Mouse (Mus musculus) gastrocnemius, postnatal 14 days (tissue): ENCODE results near the gene Chaf1b. TPM values are rescaled to one million over a fixed set of nuclear protein-coding genes. Genes with fewer than 3 reads are reported as not detected.
A peak's percentile ranks its signal among the peaks of the same experiment; 100 is the strongest.

ENCODE experiments used
- DNase-seq: peaks from one replicate; pipeline ENCODE4 v3.0.0; 2021; ENCODE audit warnings: mixed read lengths
- intact Hi-C: fragments of 180-260 bp; cut with DNase I; formaldehyde crosslinking; loops from one replicate; pipeline ENCODE4 v1.15.1; 2025; ENCODE audit warnings: low total_unique reads
- total RNA-seq, 2 experiments: library from RNA; stranded (reverse); gene quantifications; 2 replicates each; pipeline ENCODE4 v1.2.3; 2021

The Chaf1b gene
- total RNA-seq, 2 experiments from 2014 or later = 1.4 to 2.3 TPM

DNA sequence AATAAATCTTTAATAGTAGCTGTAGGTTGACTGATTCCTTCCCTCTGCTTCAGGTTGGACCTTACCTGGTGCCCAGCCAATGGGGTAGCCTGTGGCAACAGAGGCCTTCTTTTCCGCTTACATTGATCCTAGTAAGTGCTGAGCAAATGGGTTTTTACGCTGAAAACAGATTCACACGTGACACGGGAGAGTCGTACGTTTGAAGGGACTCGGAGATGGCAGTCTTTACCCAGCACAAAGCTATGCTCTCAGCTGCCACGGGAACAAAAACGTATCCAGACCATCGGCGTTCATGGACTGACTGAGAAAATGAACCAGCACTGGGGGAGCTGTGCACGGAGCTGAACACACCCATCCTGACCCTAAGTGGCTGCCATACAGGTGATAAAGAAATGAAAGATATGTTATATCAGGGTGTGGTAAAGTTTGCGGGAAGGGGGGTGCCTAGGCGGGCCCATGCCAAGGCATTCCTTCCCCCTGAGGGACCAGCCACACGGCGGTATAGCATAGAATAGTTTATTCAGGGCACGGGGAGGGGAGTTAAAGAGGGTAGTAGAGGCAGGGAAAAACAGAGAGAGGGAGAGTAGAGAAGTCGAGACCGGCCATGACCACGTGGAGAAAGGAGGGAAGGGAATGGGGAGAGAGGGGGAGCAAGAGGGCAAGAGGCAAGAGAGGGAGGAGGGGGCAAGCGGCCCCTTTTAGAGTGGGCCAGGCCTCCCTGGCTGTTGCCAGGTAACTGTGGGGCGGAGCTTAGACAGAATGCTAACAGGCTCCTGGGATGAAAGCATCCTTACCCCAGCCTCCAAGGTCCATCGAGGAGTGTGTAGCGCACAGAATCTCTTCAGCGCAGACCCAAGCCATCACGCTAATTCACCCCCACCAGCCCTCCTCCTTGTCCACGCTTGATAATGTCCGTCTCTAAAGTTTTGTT, 27.3 kb downstream of the Chaf1b start:
- intact Hi-C loops = no loop called here
- no peak for DNase-seq

DNA sequence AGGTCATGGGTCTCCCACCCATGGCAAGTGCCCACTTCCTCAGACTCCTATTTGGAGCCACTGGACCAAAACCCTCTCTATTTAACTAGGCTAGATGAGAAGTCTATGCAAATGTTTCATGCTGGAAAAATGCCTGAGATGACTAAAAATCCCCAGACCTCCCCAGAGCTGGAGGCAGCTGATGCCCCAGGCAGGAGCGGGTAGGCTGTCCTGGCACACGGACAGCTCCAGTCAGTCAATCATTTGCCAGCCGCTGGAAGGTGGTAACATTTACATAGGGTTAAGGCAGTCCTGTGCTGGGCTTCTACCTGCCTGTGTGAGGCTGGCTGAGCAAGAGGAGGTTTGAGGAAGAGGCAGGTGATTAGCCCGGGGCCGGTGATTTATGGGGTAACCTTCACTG, 28.5 kb downstream of the Chaf1b start:
- intact Hi-C loops = no loop called here

DNA sequence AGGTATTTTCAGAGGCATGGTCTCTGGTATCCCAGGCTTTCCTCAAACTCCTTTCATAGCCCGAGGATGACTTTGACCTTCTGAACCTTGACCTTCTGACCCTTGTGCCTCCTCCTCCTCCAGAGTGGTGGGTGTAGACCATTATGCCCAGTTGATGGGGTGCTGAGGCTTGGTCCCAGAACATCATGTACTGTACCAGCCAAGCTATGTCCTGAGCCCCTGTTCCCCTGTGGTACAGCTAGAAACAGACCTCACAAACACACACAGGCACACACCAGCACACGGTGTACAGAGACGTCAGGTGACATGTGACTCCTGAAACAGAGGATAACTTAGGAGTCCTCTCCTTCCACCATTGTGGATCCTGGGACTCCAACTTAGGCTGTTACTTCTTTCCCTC, 29.1 kb downstream of the Chaf1b start:
- no peak for DNase-seq
- intact Hi-C loops = no loop called here

More for the DNA sequence above, 28.5 kb downstream of the Chaf1b start:
- no peak for DNase-seq

DNA sequence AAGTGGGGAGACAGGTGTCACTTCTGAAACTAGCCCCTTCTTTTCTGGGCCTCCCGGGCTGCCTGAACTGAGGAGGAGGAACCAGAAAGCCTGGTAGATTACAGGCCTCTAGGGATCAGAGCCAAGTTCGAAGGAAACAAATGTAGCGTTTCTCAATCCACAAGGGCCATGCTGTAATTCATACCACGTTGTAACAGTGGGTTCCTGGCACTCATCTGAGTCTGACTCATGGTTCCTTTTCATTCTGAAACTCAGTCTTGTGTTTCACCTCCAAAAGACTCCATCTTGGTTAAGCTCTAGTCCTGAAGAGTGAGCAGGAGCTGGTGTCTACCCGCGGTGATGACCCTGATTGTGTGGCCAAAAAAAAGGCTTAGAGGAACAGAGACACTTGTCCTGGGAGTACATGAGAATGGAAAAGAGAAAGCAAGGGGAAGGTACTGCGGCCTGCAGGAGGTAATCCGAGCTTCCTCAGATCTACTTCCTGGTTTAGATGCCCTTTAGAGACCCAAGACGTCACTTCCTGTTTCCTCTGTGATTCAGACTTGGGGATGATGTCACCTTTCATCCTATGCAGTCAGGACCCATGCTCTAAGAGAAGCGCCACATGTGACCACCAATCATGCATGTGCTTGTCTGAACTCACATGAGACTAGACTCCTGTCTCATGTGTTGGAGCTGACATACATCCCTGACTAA, 30.3 kb downstream of the Chaf1b start:
- no peak for DNase-seq
- intact Hi-C loops = no loop called here

DNA sequence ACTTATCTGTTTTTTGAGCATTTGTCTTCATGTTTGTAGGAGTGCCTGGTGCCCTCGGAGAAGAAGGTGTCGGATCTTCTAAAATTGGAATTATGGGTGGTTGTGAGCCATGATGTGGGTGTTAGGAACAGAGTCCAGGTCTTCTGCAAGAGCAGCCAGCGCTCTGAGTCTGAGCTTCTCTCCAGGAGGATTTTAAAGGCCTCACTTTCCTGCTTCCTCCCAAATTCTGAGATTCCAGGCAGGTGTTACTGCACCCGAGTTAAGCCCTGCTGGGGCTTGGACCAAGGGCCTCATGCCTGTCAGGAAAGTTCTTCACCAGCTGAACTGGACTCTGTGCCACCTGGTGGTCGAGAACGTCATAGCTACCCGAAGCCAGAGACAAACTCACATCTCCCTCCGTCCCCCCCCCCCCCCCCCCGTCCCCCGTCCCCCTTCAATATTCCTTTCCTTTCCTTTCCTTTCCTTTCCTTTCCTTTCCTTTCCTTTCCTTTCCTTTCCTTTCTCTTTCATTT, 31.7 kb downstream of the Chaf1b start:
- peak; percentile 30 for DNase-seq
- intact Hi-C loops = no loop called here

DNA sequence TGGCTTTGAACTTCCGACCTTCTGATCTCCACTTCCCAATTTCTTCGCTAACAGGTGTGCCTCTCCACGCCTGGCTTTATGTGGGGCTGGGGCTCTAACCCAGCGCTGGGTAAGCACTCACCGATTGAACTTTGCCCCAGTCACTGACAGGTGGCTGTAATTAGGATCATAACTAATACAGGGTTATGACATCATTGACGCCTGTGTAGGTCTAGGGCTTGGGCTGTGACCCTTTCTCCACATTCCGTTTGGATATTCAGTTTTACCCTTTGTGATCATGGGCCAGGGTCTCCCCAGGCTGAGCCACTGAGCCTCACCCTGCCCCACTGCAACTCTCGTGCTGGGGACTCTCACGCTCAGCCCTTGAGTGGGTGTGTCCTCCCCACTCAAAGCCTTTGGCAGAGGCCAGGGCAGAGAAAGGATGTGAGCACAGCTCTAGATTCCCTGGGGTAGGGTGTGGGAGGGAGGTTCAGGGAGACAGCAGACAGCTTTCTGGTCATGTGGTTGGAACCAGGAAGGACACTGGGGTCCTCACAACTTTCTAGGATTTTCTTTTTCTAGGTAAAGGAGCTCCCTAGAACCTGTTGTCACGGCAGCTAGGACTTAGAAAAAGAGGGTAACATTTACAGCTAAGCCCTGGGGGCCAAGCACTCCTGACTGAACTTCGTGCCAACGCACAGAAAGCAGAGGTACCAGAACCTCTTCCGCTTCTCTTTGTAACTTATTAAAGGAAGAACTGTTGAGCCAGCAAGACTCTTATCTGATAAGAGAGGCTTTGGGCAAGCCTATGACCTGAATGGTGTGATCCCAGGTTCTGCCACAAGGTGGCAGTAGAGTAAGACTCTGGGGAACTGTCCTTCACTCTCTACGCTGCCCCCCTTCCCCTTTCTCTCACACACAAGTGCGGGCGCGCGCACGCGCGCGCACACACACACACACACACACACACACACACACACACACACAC, 34.3 kb downstream of the Chaf1b start:
- intact Hi-C loops = no loop called here
- peak; percentile 76 for DNase-seq

DNA sequence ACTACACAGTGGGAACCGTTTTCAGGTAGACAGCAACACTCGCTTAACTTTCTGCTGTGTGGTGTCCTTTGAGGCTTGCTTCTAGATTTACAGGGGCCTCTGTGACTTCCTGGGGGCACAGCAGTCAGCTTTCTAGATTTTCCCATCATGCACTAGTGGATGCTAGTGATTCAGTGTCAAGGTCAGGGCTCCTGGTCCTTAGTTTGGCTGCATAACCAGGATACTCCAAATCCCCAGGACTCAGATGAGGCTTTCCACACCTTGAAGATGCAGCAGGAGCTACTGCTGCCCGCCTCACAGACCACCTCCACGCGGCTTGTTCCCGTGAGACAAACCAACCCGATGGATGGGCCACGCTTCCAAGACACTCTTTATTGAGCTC, 35.0 kb downstream of the Chaf1b start:
- no peak for DNase-seq
- intact Hi-C loops = no loop called here

DNA sequence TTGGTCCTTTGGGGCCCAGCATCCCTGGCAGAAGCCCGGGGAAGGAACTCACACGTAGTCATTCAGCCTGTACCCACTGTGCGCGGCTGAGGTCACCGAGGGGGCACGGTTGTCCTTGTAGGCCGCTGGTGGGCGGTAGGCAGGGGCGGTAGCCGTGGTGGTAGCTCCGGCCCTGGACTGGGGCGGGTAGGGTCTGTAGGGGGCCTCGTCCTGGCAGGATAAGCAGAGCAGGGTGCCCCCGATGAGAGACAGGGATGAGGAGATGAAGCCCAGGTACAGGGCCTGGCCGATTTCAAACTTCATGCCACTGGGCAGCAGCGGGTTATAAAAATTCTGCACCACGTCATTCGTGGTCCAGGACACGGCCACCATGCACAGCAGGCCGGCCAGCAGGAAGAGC, 35.5 kb downstream of the Chaf1b start:
- intact Hi-C loops = no loop called here
- no peak for DNase-seq

DNA sequence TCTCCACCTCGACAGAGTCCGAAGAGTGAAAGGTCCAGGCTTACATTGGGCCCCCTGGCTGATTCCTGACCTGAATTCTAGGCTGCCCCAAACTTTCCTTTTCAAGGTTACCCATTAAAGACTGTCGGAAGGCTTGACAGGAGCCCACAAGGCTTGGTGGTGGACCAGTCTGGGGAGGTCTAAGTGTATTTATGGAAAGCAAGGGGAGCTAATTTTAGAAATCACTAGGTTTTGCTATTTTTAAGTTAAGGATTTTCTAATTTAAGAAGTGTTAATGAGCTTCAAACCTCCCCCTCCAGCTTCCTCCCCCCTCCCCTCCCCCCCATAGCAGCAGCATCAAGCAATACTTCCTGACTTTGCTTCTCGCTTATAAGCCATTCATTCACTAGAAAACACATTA, 37.0 kb downstream of the Chaf1b start:
- intact Hi-C loops = no loop called here
- DNase-seq = no peak

DNA sequence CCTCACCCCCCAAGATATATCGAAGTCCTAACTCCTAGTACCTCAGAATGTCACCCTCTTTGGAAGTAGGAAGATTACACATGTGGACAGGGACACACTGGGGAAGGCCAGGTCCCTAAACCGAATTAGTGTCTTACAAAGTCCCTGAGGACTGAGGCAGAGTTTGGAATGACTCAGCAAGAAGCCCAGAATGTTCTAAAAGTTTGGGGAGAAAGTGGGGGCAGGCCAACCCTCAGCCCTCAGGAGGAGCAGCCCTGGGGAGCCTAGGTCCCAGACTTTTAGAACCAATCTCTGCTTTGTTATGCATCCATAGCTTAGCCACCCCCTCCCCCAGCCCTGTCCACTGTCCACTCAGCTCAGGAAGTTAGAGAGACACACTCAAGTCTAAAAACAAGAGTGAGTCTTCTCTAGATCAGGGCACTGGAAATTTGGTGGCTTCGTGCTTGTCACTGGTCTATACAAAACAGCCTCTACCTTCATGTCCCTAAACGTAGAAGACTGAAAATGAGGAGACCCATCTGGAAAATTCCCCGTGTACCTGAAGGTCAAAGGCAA, 39.2 kb downstream of the Chaf1b start:
- DNase-seq = no peak
- intact Hi-C loops = no loop called here

DNA sequence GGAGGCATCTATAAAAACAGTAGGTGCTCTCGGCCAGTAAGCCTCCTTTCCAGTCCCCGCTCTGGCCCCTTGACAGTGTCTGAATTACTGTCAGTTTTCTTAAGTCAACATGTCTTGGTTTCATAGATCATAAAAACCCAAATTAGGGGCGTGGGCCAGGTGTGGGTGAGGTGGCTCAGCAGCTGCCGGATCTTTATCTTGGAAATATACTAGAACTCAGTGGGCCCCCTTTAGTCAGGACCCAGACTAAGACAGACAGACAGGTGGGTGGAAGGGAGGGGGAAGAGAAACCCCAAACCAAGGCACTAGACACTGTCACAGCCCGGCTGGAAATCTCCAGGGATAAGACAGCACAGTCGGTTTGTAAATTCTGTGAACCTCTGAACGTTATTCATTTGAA, 40.1 kb downstream of the Chaf1b start:
- DNase-seq = no peak
- intact Hi-C loops = no loop called here

DNA sequence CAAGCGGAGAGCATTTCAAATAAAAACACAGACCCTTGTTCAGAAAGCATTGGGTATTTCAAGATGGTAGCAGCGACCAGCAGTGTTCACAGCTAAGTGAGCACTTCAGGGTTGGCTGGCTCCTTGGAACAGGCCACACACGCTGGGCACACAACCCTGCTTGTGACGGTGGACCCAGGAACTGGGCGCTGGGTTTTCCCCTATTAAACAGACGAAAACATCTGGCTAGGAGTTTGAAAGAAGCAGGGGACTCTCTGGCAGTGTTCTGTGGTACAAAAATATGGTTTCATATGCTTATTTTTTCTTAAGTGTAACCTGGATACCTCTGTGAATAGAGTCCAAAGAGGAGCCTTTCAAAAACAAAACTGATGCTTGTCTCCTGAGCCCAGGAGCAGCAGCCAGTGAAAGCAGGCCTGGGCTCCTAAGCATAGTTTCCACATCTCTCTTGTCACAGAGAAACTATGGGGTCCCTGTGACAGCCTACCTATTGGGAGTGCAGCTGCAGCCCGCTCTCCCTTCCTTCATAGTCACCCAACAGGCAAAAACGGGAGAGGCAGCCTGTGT, 42.1 kb downstream of the Chaf1b start:
- intact Hi-C loops = no loop called here

DNA sequence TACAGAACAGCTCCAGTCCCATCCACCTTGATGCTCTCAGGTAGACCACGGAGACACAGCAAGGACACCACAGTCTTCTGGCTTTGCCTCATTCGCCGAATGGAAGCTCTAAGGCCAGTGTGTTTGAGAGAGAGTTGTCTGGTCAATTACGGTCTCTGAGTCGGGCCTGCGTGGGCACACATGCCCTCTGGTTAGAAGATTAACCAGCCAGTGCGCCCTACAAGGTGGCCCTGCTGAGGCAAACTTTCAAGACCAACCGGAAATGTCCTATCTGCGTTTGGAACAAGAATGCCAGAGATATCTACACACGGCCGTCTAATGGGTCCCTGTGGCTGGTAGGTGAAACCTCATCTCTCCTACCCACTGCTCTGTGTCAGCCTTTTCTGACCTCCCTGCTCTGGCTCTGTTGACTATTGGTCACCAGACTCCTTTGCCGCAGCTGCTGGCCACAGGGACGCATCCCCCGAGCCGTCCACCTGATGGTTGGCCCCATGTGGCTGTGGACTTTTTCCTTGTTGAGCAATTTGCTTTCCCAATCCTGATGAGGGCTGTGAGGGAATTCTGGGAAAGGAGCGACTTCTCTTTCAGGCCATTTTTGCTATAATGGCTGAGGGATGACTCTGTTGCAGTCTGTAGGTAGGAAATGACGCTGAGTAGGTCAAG, 45.8 kb downstream of the Chaf1b start:
- DNase-seq = no peak
- intact Hi-C loops = no loop called here

More for the DNA sequence above, 42.1 kb downstream of the Chaf1b start:
- no peak for DNase-seq

DNA sequence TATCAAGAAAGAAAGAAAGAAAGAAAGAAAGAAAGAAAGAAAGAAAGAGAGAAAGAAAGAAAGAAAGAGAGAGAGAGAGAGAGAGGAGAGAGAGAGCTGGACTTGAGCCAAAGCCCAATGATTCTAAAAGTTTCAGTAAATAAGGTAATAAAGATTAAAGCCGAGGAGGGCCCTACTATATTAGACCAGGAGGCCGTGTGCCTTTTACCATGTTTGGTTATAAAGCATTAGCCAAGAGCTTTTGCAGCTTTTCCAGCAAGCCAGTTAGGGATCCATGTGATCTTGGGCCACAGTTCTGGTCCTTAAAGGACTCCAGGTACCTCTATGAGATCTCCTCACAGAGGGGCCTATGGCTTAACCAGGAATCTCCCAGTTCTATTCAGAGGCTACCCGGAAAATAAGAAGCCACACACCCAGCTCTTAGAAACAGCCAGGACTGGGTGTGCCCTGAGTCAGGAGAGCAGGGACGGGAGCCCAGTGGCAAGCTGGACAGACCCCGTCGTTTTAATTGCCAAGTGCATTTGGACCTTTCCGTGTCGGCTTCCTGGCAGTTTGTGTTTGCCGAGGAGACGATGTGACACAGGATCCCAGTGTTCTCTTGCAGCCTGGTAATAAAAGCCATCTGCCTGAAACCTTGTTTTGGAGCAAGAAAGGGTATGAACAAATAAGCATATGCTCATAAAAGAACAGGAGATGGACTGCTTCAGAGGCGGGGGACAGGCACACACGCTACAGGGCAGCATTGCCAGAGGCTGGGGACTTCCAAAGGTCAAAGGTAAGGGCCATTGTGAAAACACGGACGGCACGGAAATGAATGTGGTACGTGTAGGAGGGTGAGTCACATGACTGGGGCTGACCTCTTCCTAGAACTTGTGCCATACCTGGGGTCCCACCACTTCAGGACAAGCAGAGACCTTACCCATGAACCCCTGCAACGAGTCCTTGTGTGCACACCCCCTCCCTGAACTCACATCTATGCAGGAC, 48.8 kb downstream of the Chaf1b start:
- intact Hi-C loops = no loop called here
- no peak for DNase-seq

DNA sequence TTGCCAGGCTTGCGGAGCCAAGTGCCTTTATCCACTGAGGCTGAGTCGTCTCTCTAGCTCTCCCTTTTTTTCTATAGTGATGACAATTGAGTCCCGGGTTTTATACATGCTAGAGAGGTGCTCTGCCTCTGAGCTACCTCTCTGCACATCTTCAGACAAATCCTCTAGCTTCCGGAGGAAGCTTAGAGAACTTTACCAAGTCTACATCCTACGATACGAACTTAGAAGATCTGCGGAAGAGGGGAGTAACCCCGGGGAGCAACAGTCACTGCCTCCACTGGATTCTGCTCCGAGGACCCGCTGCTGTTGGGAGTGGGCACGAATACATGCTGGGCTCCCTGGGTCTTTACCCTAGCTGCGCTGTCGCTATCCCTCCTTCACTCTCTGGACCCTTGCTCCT, 50.9 kb downstream of the Chaf1b start:
- intact Hi-C loops = no loop called here

DNA sequence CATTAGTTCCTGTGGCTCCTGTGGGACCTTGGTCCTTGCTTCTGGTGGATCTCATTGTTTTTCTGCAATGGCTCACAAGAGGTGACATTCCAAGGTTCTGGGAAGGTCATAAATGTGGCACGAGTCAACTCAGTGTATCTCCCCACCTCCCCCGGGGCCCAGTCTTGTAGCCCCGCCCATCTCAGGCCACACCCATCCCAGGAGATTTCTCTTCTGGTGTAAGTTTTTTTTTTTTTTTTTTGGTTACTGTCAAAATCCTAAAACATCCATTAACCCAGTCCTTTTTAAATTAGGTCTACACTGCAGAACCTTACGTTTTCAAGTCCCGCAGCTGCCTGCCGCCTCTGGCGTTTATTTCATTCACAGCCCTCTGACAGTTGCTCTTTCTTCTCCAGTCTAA, 51.3 kb downstream of the Chaf1b start:
- no peak for DNase-seq
- intact Hi-C loops = no loop called here

More for the DNA sequence above, 50.9 kb downstream of the Chaf1b start:
- DNase-seq = no peak

DNA sequence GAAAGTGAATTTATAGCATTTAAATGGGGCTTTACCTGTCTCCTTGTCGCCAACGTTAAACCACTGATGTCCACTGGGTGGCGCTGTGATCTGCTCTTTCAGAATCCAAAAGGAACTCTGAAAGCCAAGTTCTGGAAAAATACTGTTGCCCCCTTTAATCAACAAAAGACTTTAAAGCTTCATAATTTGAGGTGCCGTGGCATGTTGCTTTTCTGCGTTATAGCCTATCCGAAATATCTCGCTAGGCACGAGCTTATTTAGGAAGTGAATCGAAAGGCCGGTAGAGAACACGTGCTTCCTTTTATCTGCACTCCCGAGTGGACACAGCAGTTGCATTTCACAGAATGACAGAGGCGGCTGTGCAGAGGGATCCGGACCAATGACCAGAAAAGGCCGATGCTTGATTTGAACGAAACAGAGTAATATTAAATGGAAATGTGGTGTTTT, 54.7 kb downstream of the Chaf1b start:
- DNase-seq = peak; percentile 64
- intact Hi-C loops = no loop called here
